Mouse (Mus musculus): ENCODE data around the gene Dysf. TPM values are rescaled to one million over a fixed set of nuclear protein-coding genes. Genes with fewer than 3 reads are reported as not detected.
A peak's percentile ranks its signal among the peaks of the same experiment; 100 is the strongest.

The Dysf gene
- polyA plus RNA-seq, 1 experiment from 2014 or later, result 9.6 TPM

DNA sequence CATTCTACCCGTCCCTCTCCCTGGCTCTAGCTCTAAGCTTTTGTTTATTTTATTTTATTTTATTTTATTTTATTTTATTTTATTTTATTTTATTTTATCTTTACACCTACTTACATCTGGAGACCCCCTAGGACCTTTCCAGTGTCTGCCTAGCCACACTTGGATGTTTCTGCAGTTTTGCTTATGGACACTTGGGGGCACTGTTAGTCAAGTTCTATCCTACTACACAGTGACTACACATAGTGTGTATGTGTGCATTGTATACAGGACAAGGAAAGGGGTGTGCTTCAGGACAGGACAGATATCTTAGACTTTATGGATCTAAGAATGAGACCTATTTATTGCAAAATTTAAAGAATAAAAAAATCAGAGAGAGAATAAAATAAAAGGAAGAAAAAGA is 69.8 kb downstream of the Dysf start:
- no peak overlapping the region for H3K4me2 ChIP-seq (replicated peaks)
- H3K36me3 ChIP-seq, result no peaks in the 10 kb centered on the region
- no peaks in the 10 kb centered on the region for H3K4me1 ChIP-seq
- no peak overlapping the region for H3K4me3 ChIP-seq (replicated peaks)
- ATAC-seq (ENCODE audit: insufficient number of reproducible peaks, low FRiP score, low TSS enrichment, low read depth), result peak; percentile 24; the same call in 1 of the 2 replicates
- H3K9ac ChIP-seq, result no peak overlapping the region
- 41% methylated on average over 1 of the region's 1 CpGs for WGBS
- H3K27ac ChIP-seq (replicated peaks), result no peak overlapping the region
- H3K27me3 ChIP-seq, result no peaks in the 10 kb centered on the region
- H3K9me3 ChIP-seq (replicated peaks), result no peaks in the 10 kb centered on the region

GRCm38 (mm10) chr6:84080631-84081030 is 72.2 kb downstream of the Dysf start:
- 73% methylated on average over 3 of the region's 3 CpGs for WGBS
- Histone ChIP-seq H3K27ac (replicated peaks) (no peak overlapping the region), H3K27me3 (no peaks in the 10 kb centered on the region), H3K4me2 (replicated peaks) (no peak overlapping the region), H3K9me3 (replicated peaks) (no peaks in the 10 kb centered on the region), H3K9ac (no peak overlapping the region), H3K4me1 (peaks cover 3% of the 10 kb centered on the region; the same call in 1 of the 2 replicates), H3K36me3 (no peaks in the 10 kb centered on the region), H3K4me3 (replicated peaks) (no peak overlapping the region)
- no peak for ATAC-seq (ENCODE audit: insufficient number of reproducible peaks, low FRiP score, low TSS enrichment, low read depth)

- Histone ChIP-seq H3K36me3 (no peaks in the 10 kb centered on the region), H3K27ac (replicated peaks) (peak overlapping the region; percentile 5; the same call in 1 of the 2 replicates), H3K27me3 (no peaks in the 10 kb centered on the region), H3K4me3 (replicated peaks) (no peak overlapping the region), H3K4me2 (replicated peaks) (no peak overlapping the region), H3K4me1 (peaks cover 3% of the 10 kb centered on the region; the same call in 1 of the 2 replicates), H3K9me3 (replicated peaks) (no peaks in the 10 kb centered on the region), H3K9ac (no peak overlapping the region)
- peak; percentile 86 for ATAC-seq (ENCODE audit: insufficient number of reproducible peaks, low FRiP score, low TSS enrichment, low read depth)
- 41% methylated on average over 10 of the region's 10 CpGs for WGBS
Measured at GRCm38 (mm10) chr6:84084757-84085156, 76.4 kb downstream of the Dysf start.

DNA sequence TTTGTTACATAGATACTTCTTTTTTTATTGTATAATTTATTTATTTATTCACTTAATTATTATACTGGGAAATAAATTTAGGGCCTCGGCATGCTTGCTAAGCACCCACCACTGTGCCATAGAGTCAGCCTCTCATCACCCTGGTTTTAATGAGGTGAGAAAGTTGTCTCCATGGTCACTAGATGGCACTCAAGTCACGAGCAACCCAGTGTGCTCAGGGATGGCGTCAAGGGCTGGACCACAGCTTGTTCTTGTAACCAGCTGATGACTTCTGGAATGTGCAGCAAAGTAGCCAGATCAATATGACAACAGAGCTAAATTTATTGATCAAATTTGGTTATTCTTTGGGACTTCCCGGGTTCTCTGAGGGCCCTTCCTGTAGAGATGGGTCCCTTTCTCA is 85.1 kb downstream of the Dysf start:
- WGBS, result 26% methylated on average over 4 of the region's 4 CpGs
- ATAC-seq (ENCODE audit: insufficient number of reproducible peaks, low FRiP score, low TSS enrichment, low read depth), result no peak
- Histone ChIP-seq H3K4me1 (peaks cover 4% of the 10 kb centered on the region; the same call in 1 of the 2 replicates), H3K4me2 (replicated peaks) (no peak overlapping the region), H3K9me3 (replicated peaks) (no peaks in the 10 kb centered on the region), H3K36me3 (no peaks in the 10 kb centered on the region), H3K9ac (no peak overlapping the region), H3K27me3 (no peaks in the 10 kb centered on the region), H3K4me3 (replicated peaks) (no peak overlapping the region), H3K27ac (replicated peaks) (no peak overlapping the region)

DNA sequence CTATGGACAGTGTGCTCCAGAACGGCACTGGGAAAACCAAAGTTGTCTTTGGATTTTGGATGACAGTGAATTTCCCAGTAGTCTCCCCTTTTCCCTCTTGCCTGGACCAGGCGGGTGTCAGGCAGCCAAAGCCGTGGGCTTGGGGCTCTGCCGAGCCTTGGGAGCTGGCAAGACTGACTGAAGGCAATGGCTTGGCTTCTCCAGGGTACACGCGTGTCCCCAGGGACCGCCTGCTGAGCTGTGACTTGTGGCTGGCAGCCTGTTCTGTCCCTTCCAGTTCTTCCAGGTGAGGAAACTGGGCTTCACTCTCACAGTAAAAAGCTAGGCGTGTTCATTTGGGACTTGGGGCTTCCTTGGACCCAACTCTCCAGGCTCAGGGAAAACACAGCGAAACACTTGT is 86.1 kb downstream of the Dysf start:
- no peaks in the 10 kb centered on the region for H3K27me3 ChIP-seq
- H3K27ac ChIP-seq (replicated peaks), result no peak overlapping the region
- H3K4me3 ChIP-seq (replicated peaks), result no peak overlapping the region
- no peak overlapping the region for H3K9ac ChIP-seq
- H3K4me1 ChIP-seq, result peaks cover 4% of the 10 kb centered on the region; the same call in 1 of the 2 replicates
- ATAC-seq (ENCODE audit: insufficient number of reproducible peaks, low FRiP score, low TSS enrichment, low read depth), result no peak
- no peaks in the 10 kb centered on the region for H3K9me3 ChIP-seq (replicated peaks)
- 89% methylated on average over 9 of the region's 9 CpGs for WGBS
- H3K4me2 ChIP-seq (replicated peaks), result no peak overlapping the region
- no peaks in the 10 kb centered on the region for H3K36me3 ChIP-seq

DNA sequence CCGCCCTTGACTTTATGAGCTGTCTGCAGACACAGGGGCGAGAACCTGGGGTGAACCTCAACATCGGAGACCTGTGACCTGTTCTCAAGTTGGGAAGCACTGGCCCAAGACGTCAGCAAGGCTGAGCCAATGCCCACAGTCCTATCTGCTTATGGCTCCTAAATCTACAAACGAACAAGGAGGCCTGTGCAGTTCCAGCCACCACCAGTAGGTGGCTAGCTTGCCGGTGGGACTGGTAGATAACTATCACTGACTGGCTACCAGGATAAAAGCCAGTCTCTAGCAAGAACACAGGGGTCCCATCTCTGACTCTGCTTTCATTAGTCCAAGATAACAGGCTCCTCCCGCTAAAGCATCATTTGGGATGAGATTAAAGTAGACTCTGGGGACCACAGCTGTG is 86.6 kb downstream of the Dysf start:
- Histone ChIP-seq H3K4me2 (replicated peaks) (no peak overlapping the region), H3K36me3 (no peaks in the 10 kb centered on the region), H3K27ac (replicated peaks) (no peak overlapping the region), H3K4me1 (peaks cover 4% of the 10 kb centered on the region; the same call in 1 of the 2 replicates), H3K9me3 (replicated peaks) (no peaks in the 10 kb centered on the region), H3K4me3 (replicated peaks) (no peak overlapping the region), H3K27me3 (no peaks in the 10 kb centered on the region), H3K9ac (no peak overlapping the region)
- no peak for ATAC-seq (ENCODE audit: insufficient number of reproducible peaks, low FRiP score, low TSS enrichment, low read depth)
- WGBS, result 28% methylated on average over 7 of the region's 7 CpGs

DNA sequence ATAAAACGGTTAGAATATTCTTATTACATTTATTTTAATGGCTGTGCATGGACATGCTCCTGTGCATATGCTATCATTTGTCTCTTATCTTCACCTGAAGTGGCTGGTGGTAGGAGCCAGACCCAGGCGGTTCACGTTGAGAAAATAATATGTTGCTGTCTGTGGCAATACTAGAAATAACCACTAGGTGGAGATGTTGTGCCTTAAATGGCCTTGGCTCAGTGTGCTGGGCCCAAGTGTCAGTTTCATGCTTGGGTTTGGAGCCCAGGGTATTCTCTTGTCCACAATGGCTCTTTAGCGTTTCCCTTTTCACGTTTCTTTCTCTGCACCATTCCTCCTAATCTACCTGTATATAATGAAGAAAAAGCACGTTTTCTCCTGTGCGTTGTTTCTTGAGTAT is 87.5 kb downstream of the Dysf start:
- Histone ChIP-seq H3K27me3 (no peaks in the 10 kb centered on the region), H3K9me3 (replicated peaks) (no peaks in the 10 kb centered on the region), H3K4me2 (replicated peaks) (no peak overlapping the region), H3K27ac (replicated peaks) (no peak overlapping the region), H3K9ac (no peak overlapping the region), H3K36me3 (no peaks in the 10 kb centered on the region), H3K4me3 (replicated peaks) (no peak overlapping the region), H3K4me1 (peaks cover 4% of the 10 kb centered on the region; the same call in 1 of the 2 replicates)
- ATAC-seq (ENCODE audit: insufficient number of reproducible peaks, low FRiP score, low TSS enrichment, low read depth), result peak; percentile 44; the same call in 1 of the 2 replicates
- WGBS, result 12% methylated on average over 7 of the region's 7 CpGs

DNA sequence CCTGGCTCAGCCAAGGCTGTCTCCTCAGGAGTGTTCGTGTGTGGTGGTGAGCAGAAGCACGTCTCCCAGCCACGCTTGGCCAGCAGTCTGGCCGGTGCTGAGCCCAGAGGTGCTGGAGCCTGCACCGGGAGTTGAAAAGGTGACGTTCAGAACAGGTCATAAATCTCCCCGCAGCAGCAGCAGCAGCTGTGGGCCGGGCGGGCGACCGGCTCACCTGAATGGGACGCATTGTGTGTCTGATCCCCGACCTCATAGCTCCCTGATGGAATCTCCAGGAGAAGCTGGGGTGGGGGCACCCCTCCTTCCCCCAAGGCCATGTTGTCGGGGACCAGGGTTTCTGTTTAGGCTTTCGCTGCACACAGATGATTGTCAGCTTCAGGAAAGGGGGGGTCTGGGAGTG is 93.6 kb downstream of the Dysf start:
- Histone ChIP-seq H3K4me3 (replicated peaks) (no peak overlapping the region), H3K27ac (replicated peaks) (no peak overlapping the region), H3K9me3 (replicated peaks) (no peaks in the 10 kb centered on the region), H3K27me3 (peaks cover 3% of the 10 kb centered on the region; the same call in 1 of the 2 replicates), H3K4me2 (replicated peaks) (no peak overlapping the region), H3K36me3 (no peaks in the 10 kb centered on the region), H3K4me1 (peaks cover 24% of the 10 kb centered on the region), H3K9ac (no peak overlapping the region)
- 58% methylated on average over 15 of the region's 15 CpGs for WGBS
- no peak for ATAC-seq (ENCODE audit: insufficient number of reproducible peaks, low FRiP score, low TSS enrichment, low read depth)

DNA sequence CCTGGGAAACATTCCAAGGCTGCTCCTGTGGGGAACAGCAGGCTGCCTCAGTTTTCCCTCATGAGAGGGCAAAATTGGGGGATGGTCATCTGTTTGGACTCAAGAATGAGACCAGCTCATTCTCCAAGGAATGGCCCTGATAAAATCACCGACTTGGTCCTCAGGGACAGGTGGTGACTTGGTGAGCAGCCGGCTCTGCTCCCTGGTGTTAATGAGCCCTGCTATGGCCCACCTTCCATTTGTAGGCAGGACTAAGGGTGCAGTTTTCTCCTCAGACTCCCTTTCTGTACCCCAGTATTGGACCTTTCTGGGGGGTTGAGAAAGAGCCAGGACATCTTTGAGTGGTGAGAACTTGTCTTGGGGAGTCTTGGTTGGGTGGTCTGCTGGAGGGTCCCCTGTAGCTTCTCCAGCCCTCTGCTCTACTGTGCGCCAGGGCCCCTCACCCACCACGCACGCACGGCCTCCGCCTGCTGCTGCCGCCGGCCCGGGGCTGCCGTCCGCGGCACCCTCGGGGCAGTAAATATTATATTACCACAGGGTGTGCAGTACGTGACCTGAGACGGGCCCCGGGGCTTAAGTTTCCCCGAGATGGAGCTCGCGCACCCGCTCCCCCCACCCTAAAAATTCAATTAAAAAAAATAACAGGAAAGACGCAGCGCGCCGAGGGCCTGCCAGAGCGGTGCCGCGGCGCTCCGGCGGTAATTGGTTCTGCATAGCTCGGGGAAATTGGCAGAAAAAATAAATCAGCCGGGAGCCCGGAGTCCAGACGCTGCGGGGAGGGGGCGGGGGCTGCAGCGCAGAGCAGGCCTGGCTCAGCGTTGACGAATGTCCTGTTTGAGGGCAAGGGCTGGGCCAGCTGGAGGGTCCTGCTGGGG is 97.0 kb downstream of the Dysf start:
- Histone ChIP-seq H3K9ac (no peak overlapping the region), H3K27me3 (peaks cover 3% of the 10 kb centered on the region), H3K4me3 (replicated peaks) (peak overlapping the region; percentile 37), H3K4me2 (replicated peaks) (peak overlapping the region; percentile 70), H3K4me1 (peaks cover 28% of the 10 kb centered on the region), H3K27ac (replicated peaks) (peak overlapping the region; percentile 70), H3K9me3 (replicated peaks) (no peaks in the 10 kb centered on the region), H3K36me3 (no peaks in the 10 kb centered on the region)
- WGBS, result 1% methylated on average over 40 of the region's 40 CpGs
- ATAC-seq (ENCODE audit: insufficient number of reproducible peaks, low FRiP score, low TSS enrichment, low read depth), result peak; percentile 75

- peaks cover 35% of the 10 kb centered on the region for H3K4me1 ChIP-seq
- H3K9ac ChIP-seq, result no peak overlapping the region
- H3K36me3 ChIP-seq, result no peaks in the 10 kb centered on the region
- H3K27ac ChIP-seq (replicated peaks), result peak overlapping the region; percentile 70
- H3K4me3 ChIP-seq (replicated peaks), result peak overlapping the region; percentile 37
- H3K4me2 ChIP-seq (replicated peaks), result peak overlapping the region; percentile 70
- H3K9me3 ChIP-seq (replicated peaks), result no peaks in the 10 kb centered on the region
- peaks cover 3% of the 10 kb centered on the region for H3K27me3 ChIP-seq
- ATAC-seq (ENCODE audit: insufficient number of reproducible peaks, low FRiP score, low TSS enrichment, low read depth), result no peak
- 13% methylated on average over 12 of the region's 12 CpGs for WGBS
Measured at GRCm38 (mm10) chr6:84106082-84106481, 97.7 kb downstream of the Dysf start.

GRCm38 (mm10) chr6:84110377-84110776 is 102.0 kb downstream of the Dysf start:
- Histone ChIP-seq H3K27ac (replicated peaks) (peak overlapping the region; percentile 76), H3K27me3 (no peaks in the 10 kb centered on the region; the same call in 1 of the 2 replicates), H3K36me3 (no peaks in the 10 kb centered on the region), H3K4me3 (replicated peaks) (no peak overlapping the region), H3K4me1 (peaks cover 27% of the 10 kb centered on the region), H3K9me3 (replicated peaks) (no peaks in the 10 kb centered on the region), H3K9ac (no peak overlapping the region), H3K4me2 (replicated peaks) (no peak overlapping the region)
- 48% methylated on average over 6 of the region's 6 CpGs for WGBS
- ATAC-seq (ENCODE audit: insufficient number of reproducible peaks, low FRiP score, low TSS enrichment, low read depth), result 0 out of 2 replicates have a peak, but pooled peaks have one; percentile 21

All from embryonic facial prominence, embryonic 15.5 days (tissue).